Mouse (Mus musculus) small intestine, adult 2 months (tissue): Measurements from ENCODE around the gene Mapk8ip1.

Experiments
- CTCF ChIP-seq: fragments of 200-500 bp; IDR thresholded peaks from 2 replicates; pipeline ENCODE4 v1.5.1; 2012; ENCODE audit warnings: low read depth, mild to moderate bottlenecking, control low read depth, inconsistent platforms, low read length, moderate library complexity, mixed read lengths; ENCODE audit not compliant: insufficient replicate concordance, insufficient read length; ENCODE audit errors: extremely low read depth
- POLR2A ChIP-seq: fragments of 200-500 bp; IDR thresholded peaks from 2 replicates; pipeline ENCODE4 v1.6.1; 2012; ENCODE audit warnings: low read depth, mild to moderate bottlenecking, control low read depth, inconsistent platforms, low read length, moderate library complexity

GRCm38 (mm10) chr2:92430723-92431541 lies 29.9 kb upstream of the Mapk8ip1 start:
- no peak for TF ChIP-seq CTCF
- no peak for TF ChIP-seq POLR2A
